Mouse (Mus musculus): ENCODE measurements at regions not wholly inside any gene's neighbourhood (a gene's known extent, or its start where the extent isn't known, plus 50 kb on each side); places are given as distances from the start of the nearest gene placed in this dataset.

GRCm38 (mm10) chr12:12625788-12626187 is 315.9 kb downstream of the Mycn start:
- TF ChIP-seq EP300 (IDR thresholded peaks at IDR 0.05; ENCODE audit: low read depth) (no peak), CTCF (IDR thresholded peaks at IDR 0.05; ENCODE audit: low read depth) (no peak)
